Mouse (Mus musculus) neural tube, embryonic 12.5 days (tissue): ENCODE data around the gene Fam189a2. TPM values are rescaled to one million over a fixed set of nuclear protein-coding genes. Genes with fewer than 3 reads are reported as not detected.

ENCODE experiments used
- ATAC-seq: fragments of 200-750 bp; cut with Nextera tagmentation; 2 replicates; pipeline ENCODE4 v1.8.0; 2017; ENCODE audit warnings: low read depth, mild to moderate bottlenecking, moderate TSS enrichment, moderate library complexity; ENCODE audit not compliant: low FRiP score
- H3K27ac ChIP-seq: fragments of 300-500 bp; sonication (generic); 2 replicates; pipeline ENCODE4 v1.5.1; 2016
- H3K27me3 ChIP-seq: fragments of 300-500 bp; sonication (generic); replicated peaks from 2 replicates; pipeline ENCODE4 v1.6.1; 2016; ENCODE audit warnings: mild to moderate bottlenecking
- H3K36me3 ChIP-seq: fragments of 300-500 bp; sonication (generic); 2 replicates; pipeline ENCODE4 v1.6.1; 2016; ENCODE audit warnings: mild to moderate bottlenecking
- H3K4me1 ChIP-seq: fragments of 300-500 bp; sonication (generic); 2 replicates; pipeline ENCODE4 v1.6.1; 2016
- H3K4me2 ChIP-seq: fragments of 300-500 bp; sonication (generic); replicated peaks from 2 replicates; pipeline ENCODE4 v1.6.1; 2016; ENCODE audit warnings: mild to moderate bottlenecking
- H3K4me3 ChIP-seq: fragments of 300-500 bp; sonication (generic); 2 replicates; pipeline ENCODE4 v1.5.1; 2016
- H3K9ac ChIP-seq: fragments of 300-500 bp; sonication (generic); 2 replicates; pipeline ENCODE4 v1.6.1; 2016; ENCODE audit warnings: mild to moderate bottlenecking
- H3K9me3 ChIP-seq: fragments of 300-500 bp; sonication (generic); 2 replicates; pipeline ENCODE4 v1.6.1; 2016; ENCODE audit warnings: mild to moderate bottlenecking
- WGBS: fragments of 180-500 bp; shearing (Covaris S2); methylation state at CpG from one replicate; pipeline ENCODE4 v1.1.7; 2016; 5-methylcytosine and 5-hydroxymethylcytosine counted together
- polyA plus RNA-seq: library from polyadenylated mRNA; unstranded; fragments of >200 nt; fragmentation: Nextera tagmentation; extraction: Ambion mirVana; gene quantifications from 2 replicates; pipeline ENCODE4 v1.2.1, GENCODE M21; 2016

Fam189a2 gene
- polyA plus RNA-seq, 1 experiment from 2014 or later, result 0.93 TPM

- H3K27ac ChIP-seq, result no peak overlapping the region
- 90% methylated on average over 7 of the region's 7 CpGs for WGBS
These were observed 7.5 kb downstream of the Fam189a2 start for GRCm38 (mm10) chr19:24023351-24023750.

GRCm38 (mm10) chr19:24022771-24023170, 8.0 kb downstream of the Fam189a2 start:
- no peak overlapping the region for H3K27ac ChIP-seq
- H3K36me3 ChIP-seq, result no peaks in the 10 kb centered on the region
- ATAC-seq, result no peak
- 75% methylated on average over 3 of the region's 3 CpGs for WGBS
- peaks cover 10% of the 10 kb centered on the region; the same call in 1 of the 2 replicates for H3K4me1 ChIP-seq
- no peak overlapping the region for H3K4me3 ChIP-seq
- H3K4me2 ChIP-seq, result no peak overlapping the region
- H3K27me3 ChIP-seq, result no peaks in the 10 kb centered on the region
- no peaks in the 10 kb centered on the region for H3K9me3 ChIP-seq
- no peak overlapping the region for H3K9ac ChIP-seq

More at GRCm38 (mm10) chr19:24023351-24023750, 7.5 kb downstream of the Fam189a2 start:
- H3K27me3 ChIP-seq, result no peaks in the 10 kb centered on the region; the same call in 1 of the 2 replicates
- peaks cover 7% of the 10 kb centered on the region; the same call in 1 of the 2 replicates for H3K4me1 ChIP-seq
- no peaks in the 10 kb centered on the region for H3K36me3 ChIP-seq
- no peaks in the 10 kb centered on the region for H3K9me3 ChIP-seq
- no peak overlapping the region for H3K4me2 ChIP-seq
- ATAC-seq, result no peak
- no peak overlapping the region for H3K4me3 ChIP-seq
- H3K9ac ChIP-seq, result no peak overlapping the region

GRCm38 (mm10) chr19:24022301-24022700, 8.5 kb downstream of the Fam189a2 start:
- no peak overlapping the region for H3K27ac ChIP-seq
- no peak overlapping the region for H3K4me2 ChIP-seq
- peaks cover 15% of the 10 kb centered on the region for H3K4me1 ChIP-seq
- no peaks in the 10 kb centered on the region for H3K27me3 ChIP-seq
- no peaks in the 10 kb centered on the region for H3K9me3 ChIP-seq
- H3K36me3 ChIP-seq, result no peaks in the 10 kb centered on the region
- ATAC-seq, result no peak
- 87% methylated on average over 6 of the region's 6 CpGs for WGBS
- no peak overlapping the region for H3K9ac ChIP-seq
- H3K4me3 ChIP-seq, result no peak overlapping the region

GRCm38 (mm10) chr19:24020736-24021135, 10.1 kb downstream of the Fam189a2 start:
- Histone ChIP-seq H3K4me3 (no peak overlapping the region), H3K36me3 (no peaks in the 10 kb centered on the region), H3K9ac (no peak overlapping the region), H3K4me2 (no peak overlapping the region), H3K9me3 (no peaks in the 10 kb centered on the region), H3K27me3 (no peaks in the 10 kb centered on the region), H3K4me1 (peaks cover 22% of the 10 kb centered on the region), H3K27ac (no peak overlapping the region)
- 88% methylated on average over 3 of the region's 3 CpGs for WGBS
- ATAC-seq, result no peak

- no peak overlapping the region for H3K4me2 ChIP-seq
- no peaks in the 10 kb centered on the region for H3K27me3 ChIP-seq
- WGBS, result 85% methylated on average over 9 of the region's 9 CpGs
- H3K4me1 ChIP-seq, result peaks cover 22% of the 10 kb centered on the region
- H3K4me3 ChIP-seq, result no peak overlapping the region
- no peak overlapping the region for H3K27ac ChIP-seq
- H3K9me3 ChIP-seq, result no peaks in the 10 kb centered on the region
- H3K9ac ChIP-seq, result no peak overlapping the region
- no peak for ATAC-seq
- no peaks in the 10 kb centered on the region for H3K36me3 ChIP-seq
These were observed 11.2 kb downstream of the Fam189a2 start for GRCm38 (mm10) chr19:24019609-24020008.

- Histone ChIP-seq H3K9ac (no peak overlapping the region), H3K4me2 (no peak overlapping the region), H3K27me3 (no peaks in the 10 kb centered on the region), H3K4me1 (peaks cover 16% of the 10 kb centered on the region), H3K36me3 (no peaks in the 10 kb centered on the region), H3K9me3 (no peaks in the 10 kb centered on the region), H3K4me3 (no peak overlapping the region), H3K27ac (no peak overlapping the region)
- no peak for ATAC-seq
- 81% methylated on average over 3 of the region's 3 CpGs for WGBS
These were observed 12.4 kb downstream of the Fam189a2 start for GRCm38 (mm10) chr19:24018396-24018795.

- ATAC-seq, result no peak
- H3K4me3 ChIP-seq, result no peak overlapping the region
- H3K4me2 ChIP-seq, result no peak overlapping the region
- H3K9ac ChIP-seq, result no peak overlapping the region
- 58% methylated on average over 3 of the region's 3 CpGs for WGBS
- H3K9me3 ChIP-seq, result no peaks in the 10 kb centered on the region
- no peaks in the 10 kb centered on the region for H3K36me3 ChIP-seq
- H3K27me3 ChIP-seq, result no peaks in the 10 kb centered on the region
- no peak overlapping the region for H3K27ac ChIP-seq
- peaks cover 16% of the 10 kb centered on the region for H3K4me1 ChIP-seq
These were observed 12.9 kb downstream of the Fam189a2 start for GRCm38 (mm10) chr19:24017892-24018291.

- ATAC-seq, result peak; percentile 11; the same call in 1 of the 2 replicates
- Histone ChIP-seq H3K4me3 (no peak overlapping the region), H3K27ac (no peak overlapping the region), H3K9ac (no peak overlapping the region), H3K4me2 (no peak overlapping the region), H3K4me1 (peaks cover 16% of the 10 kb centered on the region), H3K36me3 (no peaks in the 10 kb centered on the region), H3K27me3 (no peaks in the 10 kb centered on the region), H3K9me3 (no peaks in the 10 kb centered on the region)
- WGBS, result 14% methylated on average over 1 of the region's 1 CpGs
These were observed 13.4 kb downstream of the Fam189a2 start for GRCm38 (mm10) chr19:24017427-24017826.

GRCm38 (mm10) chr19:24016706-24017386, 14.0 kb downstream of the Fam189a2 start:
- 15% methylated on average over 3 of the region's 3 CpGs for WGBS
- Histone ChIP-seq H3K27me3 (no peaks in the 10 kb centered on the region), H3K4me3 (no peak overlapping the region), H3K9ac (no peak overlapping the region), H3K36me3 (no peaks in the 10 kb centered on the region), H3K9me3 (peaks cover 2% of the 10 kb centered on the region; the same call in 1 of the 2 replicates), H3K4me2 (no peak overlapping the region), H3K4me1 (peaks cover 16% of the 10 kb centered on the region), H3K27ac (no peak overlapping the region)
- peak; percentile 71 for ATAC-seq

- Histone ChIP-seq H3K36me3 (no peaks in the 10 kb centered on the region), H3K4me1 (peaks cover 16% of the 10 kb centered on the region), H3K27ac (no peak overlapping the region), H3K4me3 (no peak overlapping the region), H3K9ac (no peak overlapping the region), H3K9me3 (peaks cover 7% of the 10 kb centered on the region; the same call in 1 of the 2 replicates), H3K27me3 (no peaks in the 10 kb centered on the region), H3K4me2 (no peak overlapping the region)
- no peak for ATAC-seq
- WGBS, result 88% methylated on average over 3 of the region's 3 CpGs
These were observed 17.6 kb downstream of the Fam189a2 start for GRCm38 (mm10) chr19:24013241-24013640.

- no peak for ATAC-seq
- H3K4me1 ChIP-seq, result peaks cover 9% of the 10 kb centered on the region
- no peak overlapping the region for H3K27ac ChIP-seq
- no peaks in the 10 kb centered on the region for H3K27me3 ChIP-seq
- no peak overlapping the region for H3K9ac ChIP-seq
- H3K36me3 ChIP-seq, result no peaks in the 10 kb centered on the region
- peaks cover 7% of the 10 kb centered on the region; the same call in 1 of the 2 replicates for H3K9me3 ChIP-seq
- H3K4me3 ChIP-seq, result no peak overlapping the region
- no peak overlapping the region for H3K4me2 ChIP-seq
- WGBS, result 93% methylated on average over 8 of the region's 8 CpGs
These were observed 18.3 kb downstream of the Fam189a2 start for GRCm38 (mm10) chr19:24012479-24012878.

GRCm38 (mm10) chr19:24007638-24008360, 23.0 kb downstream of the Fam189a2 start:
- no peak overlapping the region for H3K4me3 ChIP-seq
- H3K36me3 ChIP-seq, result no peaks in the 10 kb centered on the region
- no peak overlapping the region for H3K4me2 ChIP-seq
- 76% methylated on average over 4 of the region's 4 CpGs for WGBS
- ATAC-seq, result no peak
- H3K27me3 ChIP-seq, result no peaks in the 10 kb centered on the region
- H3K4me1 ChIP-seq, result no peaks in the 10 kb centered on the region
- H3K9ac ChIP-seq, result no peak overlapping the region
- peaks cover 7% of the 10 kb centered on the region; the same call in 1 of the 2 replicates for H3K9me3 ChIP-seq
- no peak overlapping the region for H3K27ac ChIP-seq
